ENCODE assay signal across 8 mouse cellular contexts in genomic region chr11:50439857-50440256, GRCm38 (mm10). TPM values are rescaled to one million over a fixed set of nuclear protein-coding genes. Genes with fewer than 3 reads are reported as not detected.
A peak's percentile ranks its signal among the peaks of the same experiment; 100 is the strongest.
DNase-seq lines count a peak whose midpoint lies in the region; ATAC-seq and TF ChIP-seq lines count a peak whose summit lies in the region.

No protein-coding gene starts in this region.

- no peak overlapping the region for H3K9ac ChIP-seq in embryonic facial prominence, embryonic 14.5 days (ENCODE audit: low read depth, low read length)

- no peak overlapping the region for H3K27ac ChIP-seq in embryonic facial prominence, embryonic 14.5 days (replicated peaks; ENCODE audit: low read depth, low read length)
- H3K27ac ChIP-seq in embryonic facial prominence, embryonic 10.5 days (replicated peaks): no peak overlapping the region

- no peaks in the 10 kb centered on the region for H3K9me3 ChIP-seq in embryonic facial prominence, embryonic 14.5 days (ENCODE audit: control insufficient read depth, low read length)
- H3K9me3 ChIP-seq in embryonic facial prominence, embryonic 10.5 days: no peaks in the 10 kb centered on the region

- 44% methylated on average over 8 of the region's 8 CpGs for WGBS in embryonic facial prominence, embryonic 14.5 days
- 64% methylated on average over 8 of the region's 8 CpGs for WGBS in embryonic facial prominence, embryonic 10.5 days
- WGBS in lung, adult 2 months: 44% methylated on average over 8 of the region's 8 CpGs

- ATAC-seq in embryonic facial prominence, embryonic 14.5 days (ENCODE audit: low read depth): no peak
- peak; percentile 70 for ATAC-seq in megakaryocyte progenitor cell, adult 5-6 weeks (replicated peaks; ENCODE audit: poor library complexity)

- no peaks in the 10 kb centered on the region for H3K4me1 ChIP-seq in embryonic facial prominence, embryonic 14.5 days (ENCODE audit: control insufficient read depth, insufficient read depth, low read length)
- H3K4me1 ChIP-seq in embryonic facial prominence, embryonic 10.5 days: peaks cover 3% of the 10 kb centered on the region; the same call in 1 of the 2 replicates
- no peaks in the 10 kb centered on the region; the same call in 1 of the 2 replicates for H3K4me1 ChIP-seq in lung, adult 2 months (ENCODE audit: control insufficient read depth, insufficient read depth, low read length)

- TF ChIP-seq CTCF in lung, adult 2 months (IDR thresholded peaks at IDR 0.05; ENCODE audit: insufficient read depth, low read length): peak; percentile 37; the same call in 1 of the 2 replicates

- TF ChIP-seq POLR2A in lung, adult 2 months (IDR thresholded peaks at IDR 0.05; ENCODE audit: borderline replicate concordance, extremely low read depth, low read depth, low read length): no peak

- no peak overlapping the region for H3K4me3 ChIP-seq in embryonic facial prominence, embryonic 14.5 days (ENCODE audit: low read depth, low read length)
- H3K4me3 ChIP-seq in embryonic facial prominence, embryonic 10.5 days: no peak overlapping the region
- no peak overlapping the region for H3K4me3 ChIP-seq in lung, adult 2 months (replicated peaks; ENCODE audit: extremely low read depth, low read depth, low read length)

- peak; percentile 61 for DNase-seq in embryonic facial prominence, embryonic 14.5 days (ENCODE audit: low spot score)
- DNase-seq in embryonic facial prominence, embryonic 10.5 days (ENCODE audit: low spot score): no peak
- no peak for DNase-seq in lung, adult 2 months
- no peak for DNase-seq in lung, postnatal 4 days
- peak; percentile 66 for DNase-seq in Muller cell, postnatal 12 days (ENCODE audit: inconsistent ontology term)
- no peak for DNase-seq in kidney, adult 11 months
- DNase-seq in cerebellum, adult 9-11 months: no peak

- no peak overlapping the region for H3K4me2 ChIP-seq in embryonic facial prominence, embryonic 14.5 days (ENCODE audit: low read depth, low read length)

- H3K27me3 ChIP-seq in embryonic facial prominence, embryonic 14.5 days (replicated peaks; ENCODE audit: control insufficient read depth, insufficient read depth, low read length): no peaks in the 10 kb centered on the region
- 0 out of 2 replicates have a peak, but pooled peaks cover 5% of the 10 kb centered on the region for H3K27me3 ChIP-seq in embryonic facial prominence, embryonic 10.5 days (replicated peaks; ENCODE audit: low read depth, poor library complexity, severe bottlenecking)

- no peaks in the 10 kb centered on the region for H3K36me3 ChIP-seq in embryonic facial prominence, embryonic 14.5 days (ENCODE audit: control insufficient read depth, insufficient read depth, low read length)
- no peaks in the 10 kb centered on the region for H3K36me3 ChIP-seq in embryonic facial prominence, embryonic 10.5 days (replicated peaks)

RNA-seq across cellular contexts. Expression of gene Rufy1, which starts 8.9 kb away (rescaled TPM):
- 22.2 and 23.1 TPM in 2 replicates for polyA plus RNA-seq in embryonic facial prominence, embryonic 14.5 days (2014; fragmentation: Nextera tagmentation; extraction: Ambion mirVana)
- polyA plus RNA-seq in embryonic facial prominence, embryonic 10.5 days (2016; fragmentation: Nextera tagmentation; extraction: Ambion mirVana): 21.8 and 27.0 TPM in 2 replicates
- polyA plus RNA-seq in lung, adult 2 months (2012; rRNA removed): 20.0 and 22.1 TPM in 2 replicates
- total RNA-seq in megakaryocyte progenitor cell, adult 5-6 weeks (2015): 29.5 and 38.1 TPM in 2 replicates
- total RNA-seq in megakaryocyte progenitor cell, adult 5-6 weeks (2017): 42.5 and 48.5 TPM in 2 replicates

Comparison
In these comparisons a context has a peak if more than half of its experiments do, and no peak if none do; other contexts are left out.
1. DNase-seq: peak in embryonic facial prominence, embryonic 14.5 days (single experiment) and Muller cell, postnatal 12 days (single experiment); none in embryonic facial prominence, embryonic 10.5 days (single experiment), lung, adult 2 months (single experiment), lung, postnatal 4 days (0 of 2), kidney, adult 11 months (single experiment) and cerebellum, adult 9-11 months (single experiment).